Mouse (Mus musculus): Measurements from ENCODE around the gene Epha1. TPM values are rescaled to one million over a fixed set of nuclear protein-coding genes. Genes with fewer than 3 reads are reported as not detected.

Epha1 gene
- total and polyA plus RNA-seq, 3 experiments = not detected

DNA sequence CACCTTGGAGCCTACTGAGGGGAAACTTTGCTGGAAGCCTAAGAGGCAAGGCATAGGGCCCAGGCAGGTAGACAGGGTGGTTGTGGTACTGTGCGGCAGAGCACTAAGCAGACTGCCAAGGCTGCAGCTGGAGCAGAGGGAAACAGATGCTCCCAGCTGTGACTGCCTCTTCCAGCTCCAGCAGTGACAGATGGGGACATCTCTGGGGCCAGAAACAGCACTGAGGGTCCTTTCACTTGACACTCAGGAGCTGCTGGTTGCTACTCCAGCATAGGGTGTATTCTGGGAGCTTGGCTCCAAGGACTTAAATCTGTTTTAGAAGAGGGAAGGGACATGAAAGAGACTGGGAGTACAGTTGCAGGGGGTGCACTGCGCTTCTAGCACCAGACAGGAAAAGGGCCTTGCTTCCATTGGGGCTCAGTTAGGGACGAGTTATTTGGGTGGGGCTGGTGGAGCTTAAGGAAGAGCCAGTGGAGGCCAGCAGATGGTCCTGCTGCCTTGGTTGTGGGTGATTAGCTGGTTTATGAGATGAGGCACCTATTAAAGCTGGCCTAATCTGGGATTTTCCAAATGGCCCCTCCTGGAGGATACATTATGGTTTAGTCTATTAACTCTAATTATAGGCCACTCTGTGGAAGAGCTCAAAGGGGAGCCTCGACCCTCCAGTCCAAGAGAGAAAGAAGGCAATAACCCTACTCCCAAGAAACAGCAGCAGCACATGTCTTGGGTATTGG is 2.3 kb downstream of the Epha1 start:
- H3K36me3 ChIP-seq (replicated peaks in 1 of 2; ENCODE audit: control insufficient read depth in 1 of 2, insufficient read depth in 1 of 2, low read length in 1 of 2) = no peaks in the 10 kb centered on the region
- TF ChIP-seq MXI1 (IDR thresholded peaks at IDR 0.05; ENCODE audit: low read depth, low read length) (no peak), GABPA (IDR thresholded peaks at IDR 0.05; ENCODE audit: insufficient replicate concordance, low read depth, low read length) (no peak), UBTF (IDR thresholded peaks at IDR 0.05; ENCODE audit: low read depth, low read length) (no peak), SMC3 (IDR thresholded peaks at IDR 0.05; ENCODE audit: low read depth, low read length) (no peak), MAFK (IDR thresholded peaks at IDR 0.05; ENCODE audit: insufficient replicate concordance, low read length) (no peak), ETS1 (conservative IDR thresholded peaks at IDR 0.05; ENCODE audit: low read depth, low read length) (no peak), JUN (IDR thresholded peaks at IDR 0.05; ENCODE audit: insufficient read depth, low read depth, low read length) (no peak), ZMIZ1 (IDR thresholded peaks at IDR 0.05; ENCODE audit: low read depth, low read length) (no peak), USF1 (IDR thresholded peaks at IDR 0.05; ENCODE audit: low read depth, low read length) (no peak), RCOR1 (conservative IDR thresholded peaks at IDR 0.05; ENCODE audit: low read depth, low read length) (no peak), USF2 (conservative IDR thresholded peaks at IDR 0.05; ENCODE audit: low read depth, low read length) (no peak), ZC3H11A (IDR thresholded peaks at IDR 0.05; ENCODE audit: low read depth, low read length) (no peak), ZKSCAN1 (IDR thresholded peaks at IDR 0.05; ENCODE audit: borderline replicate concordance, low read depth, low read length) (no peak), POLR2A (IDR thresholded peaks at IDR 0.05; ENCODE audit: low read depth, low read length) (no peak), CTCF (conservative IDR thresholded peaks at IDR 0.05 in 1 of 2, IDR thresholded peaks at IDR 0.05 in 1 of 2; ENCODE audit: low read depth in 2 of 2, low read length in 2 of 2) (no peak), IRF4 (IDR thresholded peaks at IDR 0.05; ENCODE audit: low read depth, low read length) (no peak)
- in situ Hi-C loops (cut with MboI; ENCODE audit: low pct_ligation_motif_present, low pct_unique_long_range_greater_than_20kb, low sequenced_read_pairs) (no loop called here), dilution Hi-C loops (cut with MboI; ENCODE audit: extremely low pct_ligation_motif_present, extremely low pct_unique_long_range_greater_than_20kb, low sequenced_read_pairs) (no loop called here)
- H3K79me2 ChIP-seq (replicated peaks; ENCODE audit: control insufficient read depth, extremely low read depth, insufficient read depth, poor library complexity, severe bottlenecking) = no peaks in the 10 kb centered on the region
- no peak overlapping the region for H3K4me3 ChIP-seq (replicated peaks in 1 of 3; ENCODE audit: low read depth in 2 of 3, low read length in 2 of 3, poor library complexity in 1 of 3)
- H3K4me2 ChIP-seq (ENCODE audit: insufficient read depth, low read depth, poor library complexity, severe bottlenecking) = no peak overlapping the region
- H3K9me3 ChIP-seq (replicated peaks; ENCODE audit: low read length) = no peaks in the 10 kb centered on the region
- peaks cover 0 to 5% of the 10 kb centered on the region in 2 experiments; a peak in 2 of 4 replicates for H3K4me1 ChIP-seq (ENCODE audit: control insufficient read depth in 1 of 2, insufficient read depth in 2 of 2)
- no peak overlapping the region for H3K9ac ChIP-seq (ENCODE audit: insufficient read depth, low read depth)
- H3K27me3 ChIP-seq (replicated peaks) = no peaks in the 10 kb centered on the region
- no peak overlapping the region for H3K27ac ChIP-seq (ENCODE audit: insufficient read depth, low read depth)
- no peak for DNase-seq (ENCODE audit: extremely low read depth)

DNA sequence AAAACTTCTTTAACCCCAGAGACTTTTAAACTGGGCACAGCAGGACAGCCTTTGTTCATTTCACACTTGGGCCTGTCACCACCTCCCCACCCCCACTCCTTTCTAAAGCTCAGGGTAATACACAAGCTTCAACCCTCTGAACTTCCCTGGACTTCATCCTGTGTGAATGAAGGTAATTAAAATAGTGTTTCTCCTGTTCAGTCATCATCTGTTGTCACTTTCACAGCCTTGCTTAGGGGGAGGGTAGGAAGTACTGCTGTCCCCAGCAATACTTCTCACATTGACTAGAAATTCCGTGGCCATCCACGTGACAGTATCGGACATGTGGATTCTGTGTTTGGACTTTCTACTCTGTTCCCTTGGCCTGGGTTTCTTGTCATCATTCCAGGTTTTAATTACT is 3.2 kb downstream of the Epha1 start:
- H3K79me2 ChIP-seq (replicated peaks; ENCODE audit: control insufficient read depth, extremely low read depth, insufficient read depth, poor library complexity, severe bottlenecking) = no peaks in the 10 kb centered on the region
- no peak for DNase-seq (ENCODE audit: extremely low read depth)
- TF ChIP-seq SMC3 (IDR thresholded peaks at IDR 0.05; ENCODE audit: low read depth, low read length) = no peak
- TF ChIP-seq USF2 (conservative IDR thresholded peaks at IDR 0.05; ENCODE audit: low read depth, low read length) = no peak
- no peak overlapping the region for H3K4me2 ChIP-seq (ENCODE audit: insufficient read depth, low read depth, poor library complexity, severe bottlenecking)
- H3K9ac ChIP-seq (ENCODE audit: insufficient read depth, low read depth) = no peak overlapping the region
- dilution Hi-C loops (cut with MboI; ENCODE audit: extremely low pct_ligation_motif_present, extremely low pct_unique_long_range_greater_than_20kb, low sequenced_read_pairs) (no loop called here), in situ Hi-C loops (cut with MboI; ENCODE audit: low pct_ligation_motif_present, low pct_unique_long_range_greater_than_20kb, low sequenced_read_pairs) (no loop called here)
- H3K9me3 ChIP-seq (replicated peaks; ENCODE audit: low read length) = no peaks in the 10 kb centered on the region
- H3K27ac ChIP-seq (ENCODE audit: insufficient read depth, low read depth) = no peak overlapping the region
- no peaks in the 10 kb centered on the region for H3K36me3 ChIP-seq (replicated peaks in 1 of 2; ENCODE audit: control insufficient read depth in 1 of 2, insufficient read depth in 1 of 2, low read length in 1 of 2)
- no peak overlapping the region for H3K4me3 ChIP-seq (replicated peaks in 1 of 3; ENCODE audit: low read depth in 2 of 3, low read length in 2 of 3, poor library complexity in 1 of 3)
- no peaks in the 10 kb centered on the region for H3K4me1 ChIP-seq (ENCODE audit: control insufficient read depth in 1 of 2, insufficient read depth in 2 of 2)
- no peaks in the 10 kb centered on the region for H3K27me3 ChIP-seq (replicated peaks)

All from CH12.LX (cell line).